Mouse (Mus musculus): ENCODE measurements around the gene 1700029F12Rik.

DNA sequence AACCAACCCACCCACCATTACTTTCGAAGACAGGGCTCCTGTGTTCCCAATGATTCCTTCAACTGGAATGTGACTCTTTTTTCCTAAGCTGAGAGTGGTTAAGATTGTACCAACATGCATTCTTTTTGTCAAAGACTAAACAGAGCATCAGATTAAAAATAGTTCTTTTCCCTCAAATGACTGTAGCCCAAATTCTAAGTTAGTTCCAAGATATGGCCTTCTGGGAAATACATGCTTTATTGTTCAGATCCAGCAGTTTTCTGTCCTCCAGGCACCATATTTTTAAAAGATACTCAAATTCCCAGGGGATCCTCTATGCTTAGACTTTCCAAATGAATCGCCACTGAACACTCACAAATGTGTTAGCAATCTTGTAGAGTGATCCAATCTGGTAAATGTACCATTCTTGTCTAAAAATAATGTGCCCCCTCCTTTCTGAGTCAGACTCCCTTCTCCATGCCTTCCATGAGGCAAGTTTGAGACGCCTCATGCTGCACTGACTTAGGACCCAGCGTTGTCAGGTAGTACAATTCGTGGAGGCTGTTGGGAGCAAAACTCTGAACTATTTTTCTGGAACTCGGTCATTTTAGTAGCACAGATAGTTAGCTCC is 57.1 kb downstream of the 1700029F12Rik start:
- TF ChIP-seq MYOG (IDR thresholded peaks at IDR 0.05; ENCODE audit: control insufficient read depth, extremely low read depth, insufficient read length) = no peak
- TF ChIP-seq CTCF (IDR thresholded peaks at IDR 0.05; ENCODE audit: control insufficient read depth, insufficient read depth, insufficient read length) = no peak
- TF ChIP-seq MYOD1 (IDR thresholded peaks at IDR 0.05; ENCODE audit: control insufficient read depth, insufficient read length, low read depth) = no peak
- TF ChIP-seq MAX (IDR thresholded peaks at IDR 0.05) = no peak
- TF ChIP-seq FOSL1 (IDR thresholded peaks at IDR 0.05; ENCODE audit: insufficient read depth, low read length, poor library complexity, severe bottlenecking) = no peak
